Mouse (Mus musculus) embryonic facial prominence, embryonic 10.5 days (tissue): ENCODE results near the gene Coro7. TPM values are rescaled to one million over a fixed set of nuclear protein-coding genes. Genes with fewer than 3 reads are reported as not detected.
A peak's percentile ranks its signal among the peaks of the same experiment; 100 is the strongest.

ENCODE experiments used
- DNase-seq: peaks from one replicate; pipeline ENCODE4 v3.0.0-alpha.2; 2017; ENCODE audit warnings: low spot score
- H3K27ac ChIP-seq: fragments of 300-500 bp; sonication (generic); replicated peaks from 2 replicates; pipeline ENCODE4 v1.5.1; 2016; ENCODE audit warnings: mild to moderate bottlenecking
- H3K27me3 ChIP-seq: fragments of 300-500 bp; sonication (generic); replicated peaks from 2 replicates; pipeline ENCODE4 v1.6.1; 2016; ENCODE audit warnings: low read depth, mild to moderate bottlenecking; ENCODE audit not compliant: poor library complexity, severe bottlenecking
- H3K36me3 ChIP-seq: fragments of 300-500 bp; sonication (generic); replicated peaks from 2 replicates; pipeline ENCODE4 v1.6.1; 2016; ENCODE audit warnings: mild to moderate bottlenecking, moderate library complexity
- H3K4me1 ChIP-seq: fragments of 300-500 bp; sonication (generic); 2 replicates; pipeline ENCODE4 v1.6.1; 2016
- H3K4me3 ChIP-seq: fragments of 300-500 bp; sonication (generic); 2 replicates; pipeline ENCODE4 v1.5.1; 2016; ENCODE audit warnings: mild to moderate bottlenecking, moderate library complexity
- H3K9me3 ChIP-seq: fragments of 300-500 bp; sonication (generic); 2 replicates; pipeline ENCODE4 v1.6.1; 2016; ENCODE audit warnings: mild to moderate bottlenecking
- WGBS: fragments of 180-500 bp; shearing (Covaris S2); methylation state at CpG from one replicate; pipeline ENCODE4 v1.1.7; 2016; 5-methylcytosine and 5-hydroxymethylcytosine counted together
- polyA plus RNA-seq: library from polyadenylated mRNA; unstranded; fragments of >200 nt; fragmentation: Nextera tagmentation; extraction: Ambion mirVana; gene quantifications from 2 replicates; pipeline ENCODE4 v1.2.1, GENCODE M21; 2016

The Coro7 gene
- polyA plus RNA-seq, 1 experiment from 2014 or later = 23.3 TPM

- peaks cover 22% of the 10 kb centered on the region for H3K4me1 ChIP-seq
- no peaks in the 10 kb centered on the region for H3K9me3 ChIP-seq
- no peak overlapping the region for H3K4me3 ChIP-seq
- WGBS = 91% methylated on average over 5 of the region's 5 CpGs
- H3K27ac ChIP-seq = no peak overlapping the region
- H3K36me3 ChIP-seq = peaks cover 41% of the 10 kb centered on the region
- no peak for DNase-seq
- H3K27me3 ChIP-seq = no peaks in the 10 kb centered on the region
These were observed 2.7 kb downstream of the Coro7 start for GRCm38 (mm10) chr16:4676836-4677235.

GRCm38 (mm10) chr16:4674091-4674490 lies 5.5 kb downstream of the Coro7 start:
- peaks cover 59% of the 10 kb centered on the region for H3K36me3 ChIP-seq
- H3K4me3 ChIP-seq = no peak overlapping the region
- 87% methylated on average over 4 of the region's 4 CpGs for WGBS

GRCm38 (mm10) chr16:4670317-4670716 lies 9.3 kb downstream of the Coro7 start:
- no peak for DNase-seq
- 82% methylated on average over 5 of the region's 5 CpGs for WGBS
- no peak overlapping the region for H3K4me3 ChIP-seq
- peaks cover 7% of the 10 kb centered on the region; the same call in 1 of the 2 replicates for H3K4me1 ChIP-seq
- H3K36me3 ChIP-seq = peaks cover 77% of the 10 kb centered on the region
- H3K27ac ChIP-seq = no peak overlapping the region
- H3K27me3 ChIP-seq = no peaks in the 10 kb centered on the region
- H3K9me3 ChIP-seq = no peaks in the 10 kb centered on the region

More at GRCm38 (mm10) chr16:4674091-4674490, 5.5 kb downstream of the Coro7 start:
- Histone ChIP-seq H3K27me3 (no peaks in the 10 kb centered on the region), H3K27ac (no peak overlapping the region), H3K4me1 (peaks cover 13% of the 10 kb centered on the region), H3K9me3 (no peaks in the 10 kb centered on the region)
- DNase-seq = no peak

GRCm38 (mm10) chr16:4667190-4667808 lies 12.3 kb downstream of the Coro7 start:
- no peaks in the 10 kb centered on the region for H3K27me3 ChIP-seq
- H3K36me3 ChIP-seq = peaks cover 76% of the 10 kb centered on the region
- peak overlapping the region; percentile 77 for H3K27ac ChIP-seq
- WGBS = 23% methylated on average over 3 of the region's 3 CpGs
- H3K4me1 ChIP-seq = peaks cover 7% of the 10 kb centered on the region; the same call in 1 of the 2 replicates
- peak; percentile 87 for DNase-seq
- H3K9me3 ChIP-seq = no peaks in the 10 kb centered on the region
- H3K4me3 ChIP-seq = no peak overlapping the region

GRCm38 (mm10) chr16:4665726-4666125 lies 13.9 kb downstream of the Coro7 start:
- H3K36me3 ChIP-seq = peaks cover 85% of the 10 kb centered on the region
- 87% methylated on average over 2 of the region's 2 CpGs for WGBS
- H3K27ac ChIP-seq = no peak overlapping the region
- no peaks in the 10 kb centered on the region for H3K27me3 ChIP-seq
- H3K9me3 ChIP-seq = no peaks in the 10 kb centered on the region
- H3K4me1 ChIP-seq = peaks cover 16% of the 10 kb centered on the region
- DNase-seq = no peak
- no peak overlapping the region for H3K4me3 ChIP-seq

- Histone ChIP-seq H3K36me3 (peaks cover 70% of the 10 kb centered on the region), H3K9me3 (no peaks in the 10 kb centered on the region), H3K27ac (no peak overlapping the region), H3K27me3 (no peaks in the 10 kb centered on the region), H3K4me3 (no peak overlapping the region), H3K4me1 (peaks cover 26% of the 10 kb centered on the region)
- no peak for DNase-seq
- 92% methylated on average over 2 of the region's 2 CpGs for WGBS
These were observed 15.8 kb downstream of the Coro7 start for GRCm38 (mm10) chr16:4663806-4664205.

GRCm38 (mm10) chr16:4661605-4662004 lies 18.0 kb downstream of the Coro7 start:
- Histone ChIP-seq H3K27ac (peak overlapping the region; percentile 76), H3K9me3 (no peaks in the 10 kb centered on the region), H3K4me3 (no peak overlapping the region), H3K27me3 (no peaks in the 10 kb centered on the region), H3K4me1 (peaks cover 41% of the 10 kb centered on the region), H3K36me3 (peaks cover 50% of the 10 kb centered on the region)
- no peak for DNase-seq
- 85% methylated on average over 2 of the region's 2 CpGs for WGBS

GRCm38 (mm10) chr16:4659326-4659725 lies 20.3 kb downstream of the Coro7 start:
- H3K4me1 ChIP-seq = peaks cover 62% of the 10 kb centered on the region
- DNase-seq = no peak
- WGBS = 18% methylated on average over 2 of the region's 2 CpGs
- H3K9me3 ChIP-seq = no peaks in the 10 kb centered on the region
- H3K27ac ChIP-seq = peak overlapping the region; percentile 94
- peaks cover 44% of the 10 kb centered on the region for H3K36me3 ChIP-seq
- no peaks in the 10 kb centered on the region for H3K27me3 ChIP-seq
- peak overlapping the region; percentile 42 for H3K4me3 ChIP-seq

- peaks cover 44% of the 10 kb centered on the region for H3K36me3 ChIP-seq
- no peaks in the 10 kb centered on the region for H3K9me3 ChIP-seq
- peak; percentile 94 for DNase-seq
- H3K27me3 ChIP-seq = no peaks in the 10 kb centered on the region
- H3K27ac ChIP-seq = peak overlapping the region; percentile 94
- WGBS = 15% methylated on average over 11 of the region's 11 CpGs
- H3K4me1 ChIP-seq = peaks cover 68% of the 10 kb centered on the region
- peak overlapping the region; percentile 42 for H3K4me3 ChIP-seq
These were observed 20.8 kb downstream of the Coro7 start for GRCm38 (mm10) chr16:4658781-4659245.

- WGBS = 63% methylated on average over 9 of the region's 9 CpGs
- Histone ChIP-seq H3K27ac (peak overlapping the region; percentile 89), H3K4me3 (no peak overlapping the region), H3K36me3 (peaks cover 51% of the 10 kb centered on the region), H3K27me3 (no peaks in the 10 kb centered on the region), H3K4me1 (peaks cover 87% of the 10 kb centered on the region), H3K9me3 (no peaks in the 10 kb centered on the region)
- no peak for DNase-seq
These were observed 23.0 kb downstream of the Coro7 start for GRCm38 (mm10) chr16:4656571-4657081.

GRCm38 (mm10) chr16:4655764-4656570 lies 23.6 kb downstream of the Coro7 start:
- 29% methylated on average over 11 of the region's 11 CpGs for WGBS
- H3K9me3 ChIP-seq = no peaks in the 10 kb centered on the region
- H3K27ac ChIP-seq = peak overlapping the region; percentile 89
- peaks cover 51% of the 10 kb centered on the region for H3K36me3 ChIP-seq
- peaks cover 87% of the 10 kb centered on the region for H3K4me1 ChIP-seq
- DNase-seq = peak; percentile 59
- no peak overlapping the region for H3K4me3 ChIP-seq
- H3K27me3 ChIP-seq = no peaks in the 10 kb centered on the region

GRCm38 (mm10) chr16:4655251-4655734 lies 24.3 kb downstream of the Coro7 start:
- Histone ChIP-seq H3K9me3 (no peaks in the 10 kb centered on the region), H3K36me3 (peaks cover 51% of the 10 kb centered on the region), H3K4me3 (no peak overlapping the region), H3K4me1 (peaks cover 94% of the 10 kb centered on the region), H3K27me3 (no peaks in the 10 kb centered on the region), H3K27ac (peak overlapping the region; percentile 89)
- peak; percentile 34 for DNase-seq
- WGBS = 60% methylated on average over 4 of the region's 4 CpGs
